Mouse (Mus musculus): ENCODE data around the gene Shisa6.

DNA sequence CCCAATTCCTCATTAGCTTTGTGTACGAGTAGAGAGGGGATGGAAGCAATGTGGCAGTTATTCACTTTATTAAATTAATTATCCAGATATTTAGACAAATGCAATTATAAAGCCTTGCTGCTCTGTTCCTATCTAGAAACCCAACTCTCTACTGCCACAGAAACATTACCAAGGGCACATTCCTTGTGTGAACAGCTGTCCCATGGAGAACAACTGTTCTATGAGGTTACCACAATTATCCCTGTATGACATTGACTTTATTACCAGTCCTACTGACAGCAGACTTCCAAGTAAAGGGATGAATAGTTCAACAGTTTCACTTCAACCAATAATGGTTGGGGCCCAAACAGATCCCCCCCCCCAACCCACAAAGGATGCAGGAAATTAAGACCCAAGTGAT lies 12.1 kb upstream of the Shisa6 start:
- no peak for TF ChIP-seq POLR2A (IDR thresholded peaks at IDR 0.05; ENCODE audit: insufficient read depth, low read depth, low read length)
- no peak for TF ChIP-seq EP300 (IDR thresholded peaks at IDR 0.05; ENCODE audit: insufficient read depth, low read depth, low read length)
